Mouse (Mus musculus) MEL (cell line): Measurements from ENCODE around the gene Hist2h3b. TPM values are rescaled to one million over a fixed set of nuclear protein-coding genes. Genes with fewer than 3 reads are reported as not detected.
A peak's percentile ranks its signal among the peaks of the same experiment; 100 is the strongest.
"Not testable (repeated sequence)": the region's sequence is repeated elsewhere in the genome, so short reads cannot be mapped to it uniquely, and the experiment has no call there.

Experiments used
- DNase-seq: peaks from one replicate; pipeline ENCODE4 v3.0.0; 2011; ENCODE audit warnings: low read depth, low spot score
- H3K27ac ChIP-seq: 2 replicates; pipeline ENCODE4 v1.5.1; 2012; ENCODE audit warnings: low read depth, mild to moderate bottlenecking, control low read depth, low read length, moderate library complexity; ENCODE audit not compliant: control insufficient read depth
- H3K27me3 ChIP-seq, 2 experiments: fragments of 150-350 bp in 1 of 2; sonication (generic) in 1 of 2; 2 replicates each; pipeline ENCODE4 v1.6.1; 2012; ENCODE audit warnings: low read length in 2 of 2, mild to moderate bottlenecking in 2 of 2, improper control_type of control experiment in 1 of 2, moderate library complexity in 1 of 2; ENCODE audit not compliant: insufficient read depth in 2 of 2, control insufficient read depth in 1 of 2
- H3K36me3 ChIP-seq, 2 experiments: 2 replicates each; pipeline ENCODE4 v1.6.1; 2012 to 2014; ENCODE audit warnings: low read length in 2 of 2, improper control_type of control experiment in 1 of 2, inconsistent platforms in 1 of 2, mild to moderate bottlenecking in 1 of 2; ENCODE audit not compliant: insufficient read depth in 2 of 2, control insufficient read depth in 1 of 2
- H3K4me1 ChIP-seq, 2 experiments: fragments of 150-350 bp in 1 of 2; sonication (generic) in 1 of 2; 2 replicates each; pipeline ENCODE4 v1.6.1; 2012; ENCODE audit warnings: low read length in 2 of 2, improper control_type of control experiment in 1 of 2, mild to moderate bottlenecking in 1 of 2; ENCODE audit not compliant: insufficient read depth in 2 of 2, control insufficient read depth in 1 of 2
- H3K4me3 ChIP-seq, 2 experiments: fragments of 150-350 bp in 1 of 2; sonication (generic) in 1 of 2; 2 replicates each; pipeline ENCODE4 v1.5.1; 2012; ENCODE audit warnings: low read depth in 2 of 2, low read length in 2 of 2, mild to moderate bottlenecking in 2 of 2, moderate library complexity in 2 of 2, control low read depth in 1 of 2, improper control_type of control experiment in 1 of 2; ENCODE audit not compliant: control insufficient read depth in 1 of 2, insufficient read depth in 1 of 2
- H3K79me2 ChIP-seq: 2 replicates; pipeline ENCODE4 v1.6.1; 2012; ENCODE audit warnings: mild to moderate bottlenecking, low read length, moderate library complexity; ENCODE audit not compliant: control insufficient read depth, poor library complexity, insufficient read depth
- H3K9ac ChIP-seq: 2 replicates; pipeline ENCODE4 v1.6.1; 2012; ENCODE audit warnings: low read depth, mild to moderate bottlenecking, control low read depth, low read length, moderate library complexity; ENCODE audit not compliant: control insufficient read depth, poor library complexity, severe bottlenecking
- H3K9me3 ChIP-seq: fragments of 150-350 bp; sonication (generic); replicated peaks from 2 replicates; pipeline ENCODE4 v1.6.1; 2012; ENCODE audit warnings: mild to moderate bottlenecking, low read length, improper control_type of control experiment, moderate library complexity; ENCODE audit not compliant: insufficient read depth
- MAFK ChIP-seq: IDR thresholded peaks from 2 replicates; pipeline ENCODE4 v1.6.1; 2011; ENCODE audit warnings: low read depth, mild to moderate bottlenecking, low read length, improper control_type of control experiment, borderline replicate concordance
- POLR2A ChIP-seq, 2 experiments: IDR thresholded peaks; 2 replicates each; pipeline ENCODE4 v1.6.1; 2011 to 2012; ENCODE audit warnings: low read length in 2 of 2, mild to moderate bottlenecking in 2 of 2, control low read depth in 1 of 2, improper control_type of control experiment in 1 of 2, low read depth in 1 of 2, moderate library complexity in 1 of 2; ENCODE audit not compliant: control insufficient read depth in 1 of 2, insufficient read depth in 1 of 2, poor library complexity in 1 of 2
- POLR2AphosphoS5 ChIP-seq: IDR thresholded peaks from 2 replicates; pipeline ENCODE4 v1.6.1; 2012; ENCODE audit warnings: low read depth, borderline replicate concordance, mild to moderate bottlenecking, inconsistent platforms, low read length, moderate library complexity, mixed read lengths
- USF1 ChIP-seq: IDR thresholded peaks from 2 replicates; pipeline ENCODE4 v1.6.1; 2014; ENCODE audit warnings: low read depth, mild to moderate bottlenecking, inconsistent platforms, low read length, improper control_type of control experiment, moderate library complexity
- polyA plus RNA-seq, 2 experiments: library from polyadenylated mRNA; stranded (reverse) in 1 of 2; unstranded in 1 of 2; fragments of >175 nt in 1 of 2; fragments of >200 nt in 1 of 2; gene quantifications; 2 replicates each; pipeline versions ENCODE4 v1.2.1 to v1.2.4; 2012; ENCODE audit warnings: low replicate concordance in 2 of 2, low read depth in 1 of 2; ENCODE audit not compliant: insufficient read length in 2 of 2, insufficient read depth in 1 of 2, missing spikeins in 1 of 2
- total RNA-seq: library from RNA; depleted of rRNA; stranded (reverse); fragments of 300-350 nt; gene quantifications from 2 replicates; pipeline ENCODE4 v1.2.3, GENCODE M21; 2012

Hist2h3b gene
- total and polyA plus RNA-seq, 3 experiments: 71.7 to 3,962 TPM; not detected in 1

GRCm38 (mm10) chr3:96243921-96244572 lies 24.4 kb upstream of the Hist2h3b start:
- Histone ChIP-seq H3K4me3 (peak overlapping the region; percentile 31 to 72), H3K9me3 (no peaks in the 10 kb centered on the region), H3K27ac (peak overlapping the region; percentile 98), H3K27me3 (no peaks in the 10 kb centered on the region), H3K36me3 (peaks cover 0 to 56% of the 10 kb centered on the region in 2 experiments; a peak in 2 of 4 replicates), H3K9ac (peak overlapping the region; percentile 91), H3K4me1 (peaks cover 13 to 33% of the 10 kb centered on the region in 2 experiments), H3K79me2 (peaks cover 2% of the 10 kb centered on the region)
- DNase-seq: peak; percentile 88
- no peak for TF ChIP-seq MAFK
- peak in 1 of 2 experiments; percentile 36; a peak in 1 of 4 replicates for TF ChIP-seq POLR2A (IDR thresholded peaks at IDR 0.05; ENCODE audit: control insufficient read depth in 1 of 2, insufficient read depth in 1 of 2, low read depth in 1 of 2, low read length in 2 of 2, poor library complexity in 1 of 2)
- TF ChIP-seq USF1: no peak

GRCm38 (mm10) chr3:96245003-96245886 lies 23.2 kb upstream of the Hist2h3b start, which contains the start of gene Hist2h2aa1:
Hist2h2aa1 (plus strand) TSS chr3:96245497.
- not testable (repeated sequence) for H3K79me2 ChIP-seq, H3K27me3 ChIP-seq, H3K9me3 ChIP-seq
- peak within 1 kb of the TSS; percentile 72 to 78 for H3K4me3 ChIP-seq
- peak within 1 kb of the TSS; percentile 98 for H3K27ac ChIP-seq
- peaks cover 13 to 33% of the 10 kb centered on the region in 2 experiments for H3K4me1 ChIP-seq
- TF ChIP-seq POLR2AphosphoS5 (peak; percentile 77; the same call in 1 of the 2 replicates), POLR2A (IDR thresholded peaks at IDR 0.05; ENCODE audit: control insufficient read depth in 1 of 2, insufficient read depth in 1 of 2, low read depth in 1 of 2, low read length in 2 of 2, poor library complexity in 1 of 2) (peak in 1 of 2 experiments; percentile 40; a peak in 2 of 4 replicates)
- H3K9ac ChIP-seq: peak within 1 kb of the TSS; percentile 91
- H3K36me3 ChIP-seq: peaks cover 0 to 56% of the 10 kb centered on the region in 2 experiments; a peak in 2 of 4 replicates
- DNase-seq: peak; percentile 96

- H3K27me3 ChIP-seq, DNase-seq, H3K79me2 ChIP-seq, H3K9me3 ChIP-seq: not testable (repeated sequence)
- peak overlapping the region; percentile 60 for H3K9ac ChIP-seq
- peak overlapping the region; percentile 80 for H3K27ac ChIP-seq
- peaks cover 13 to 35% of the 10 kb centered on the region in 2 experiments for H3K4me1 ChIP-seq
- TF ChIP-seq POLR2A (IDR thresholded peaks at IDR 0.05; ENCODE audit: control insufficient read depth in 1 of 2, insufficient read depth in 1 of 2, low read depth in 1 of 2, low read length in 2 of 2, poor library complexity in 1 of 2) (peak in 1 of 2 experiments; percentile 51; a peak in 1 of 4 replicates), POLR2AphosphoS5 (peak; percentile 84; the same call in 1 of the 2 replicates)
- H3K4me3 ChIP-seq: peak overlapping the region in 1 of 2 experiments; percentile 41; a peak in 2 of 4 replicates
- H3K36me3 ChIP-seq: peaks cover 0 to 56% of the 10 kb centered on the region in 2 experiments; a peak in 2 of 4 replicates
Observed at GRCm38 (mm10) chr3:96246018-96246417, 22.4 kb upstream of the Hist2h3b start.

- H3K27ac ChIP-seq: peak within 1 kb of the TSS; percentile 97
- not testable (repeated sequence) for H3K79me2 ChIP-seq, DNase-seq, H3K9me3 ChIP-seq, H3K27me3 ChIP-seq
- peak within 1 kb of the TSS; percentile 3 to 63 for H3K4me3 ChIP-seq
- H3K9ac ChIP-seq: peak within 1 kb of the TSS; percentile 92
- H3K4me1 ChIP-seq: peaks cover 13 to 34% of the 10 kb centered on the region in 2 experiments
- H3K36me3 ChIP-seq: peaks cover 0 to 55% of the 10 kb centered on the region in 2 experiments; a peak in 2 of 4 replicates
Observed at GRCm38 (mm10) chr3:96246427-96246856, 22.0 kb upstream of the Hist2h3b start, which contains the start of gene Hist2h3c1. Hist2h3c1 (plus strand) TSS chr3:96246685.
